Mouse (Mus musculus): ENCODE results near the gene Fos.
A peak's percentile ranks its signal among the peaks of the same experiment; 100 is the strongest.

The Fos gene

GRCm38 (mm10) chr12:85490096-85490820, 16.6 kb downstream of the Fos start:
- DNase-seq, result no peak

- DNase-seq, result no peak
These were observed 17.3 kb downstream of the Fos start for GRCm38 (mm10) chr12:85490991-85491390.

GRCm38 (mm10) chr12:85492084-85492645, 18.5 kb downstream of the Fos start:
- peak; percentile 75 for DNase-seq

- DNase-seq, result no peak
These were observed 22.6 kb downstream of the Fos start for GRCm38 (mm10) chr12:85496336-85496735.

GRCm38 (mm10) chr12:85496755-85497154, 23.1 kb downstream of the Fos start:
- peak; percentile 80 for DNase-seq

- no peak for DNase-seq
These were observed 23.8 kb downstream of the Fos start for GRCm38 (mm10) chr12:85497310-85498135.

- DNase-seq, result no peak
These were observed 25.3 kb downstream of the Fos start for GRCm38 (mm10) chr12:85499001-85499400.

GRCm38 (mm10) chr12:85502682-85503081, 29.0 kb downstream of the Fos start:
- no peak for DNase-seq

- DNase-seq, result peak; percentile 38
These were observed 34.5 kb downstream of the Fos start for GRCm38 (mm10) chr12:85508235-85508634.

- no peak for DNase-seq
These were observed 36.3 kb downstream of the Fos start for GRCm38 (mm10) chr12:85510013-85510412.

GRCm38 (mm10) chr12:85513789-85514447, 40.2 kb downstream of the Fos start:
- no peak for DNase-seq

- no peak for DNase-seq
These were observed 41.3 kb downstream of the Fos start for GRCm38 (mm10) chr12:85514958-85515357.

- no peak for DNase-seq
These were observed 42.2 kb downstream of the Fos start for GRCm38 (mm10) chr12:85515865-85516264.

- DNase-seq, result no peak
These were observed 43.6 kb downstream of the Fos start for GRCm38 (mm10) chr12:85517339-85517738.

- no peak for DNase-seq
These were observed 44.3 kb downstream of the Fos start for GRCm38 (mm10) chr12:85518009-85518408.

- DNase-seq, result no peak
These were observed 45.9 kb downstream of the Fos start for GRCm38 (mm10) chr12:85519553-85519952.

GRCm38 (mm10) chr12:85521101-85521500, 47.4 kb downstream of the Fos start:
- no peak for DNase-seq

GRCm38 (mm10) chr12:85521673-85522072, 48.0 kb downstream of the Fos start:
- no peak for DNase-seq

- DNase-seq, result no peak
These were observed 49.1 kb downstream of the Fos start for GRCm38 (mm10) chr12:85522631-85523388.

GRCm38 (mm10) chr12:85523421-85524192, 49.9 kb downstream of the Fos start:
- no peak for DNase-seq

- peak; percentile 26 for DNase-seq
These were observed 50.6 kb downstream of the Fos start for GRCm38 (mm10) chr12:85524193-85524858.
